Comparison of ENCODE assay signal across 11 mouse cellular contexts in the genomic region with DNA sequence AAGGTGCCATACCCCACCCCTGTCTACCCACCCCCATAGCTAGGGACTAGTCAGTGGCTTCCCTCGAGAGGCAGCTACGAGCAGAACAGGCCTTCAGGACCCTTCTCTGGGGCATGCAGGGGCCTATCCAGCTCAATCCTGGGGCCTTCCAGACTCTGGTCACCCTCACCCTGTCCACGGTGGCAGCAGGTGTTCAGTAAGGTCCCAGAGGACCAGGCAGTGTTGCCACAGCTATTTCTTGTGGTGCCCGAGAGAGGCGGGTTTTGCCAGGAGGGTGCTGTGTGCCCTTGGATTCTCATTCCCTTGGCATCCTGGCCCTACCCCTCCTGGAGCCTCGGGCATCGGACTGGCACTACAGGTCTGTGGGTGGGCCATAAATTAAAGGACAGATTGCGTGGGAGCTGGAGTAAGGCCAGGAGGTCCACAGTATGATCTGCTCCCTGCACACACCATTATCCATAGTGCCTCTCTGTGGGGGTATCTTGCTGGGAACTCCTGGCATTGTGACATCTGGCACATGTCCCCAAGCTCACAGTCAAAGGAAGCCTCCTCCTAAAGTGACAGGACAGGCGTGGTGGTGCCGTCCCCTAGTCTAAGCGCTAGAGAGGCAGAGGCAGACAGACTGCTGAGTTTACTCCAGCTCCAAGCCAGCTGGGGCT. TPM values are rescaled to one million over a fixed set of nuclear protein-coding genes. Genes with fewer than 3 reads are reported as not detected.
DNase-seq lines count a peak whose midpoint lies in the region; ATAC-seq and TF ChIP-seq lines count a peak whose summit lies in the region.
"Had no signal": no experiment of that assay in that cellular context is flagged by ENCODE, and none has a peak within 500 bp of the region (broad histone marks: within the 10 kb centered on the region; RNA-seq: fewer than 3 reads in every experiment).

No protein-coding gene starts in this region.

- no peaks in the 10 kb centered on the region for H3K27me3 ChIP-seq in forebrain, embryonic 16.5 days (replicated peaks; ENCODE audit: control insufficient read depth, insufficient read depth, low read length)

- H3K4me3 ChIP-seq in forebrain, embryonic 16.5 days (replicated peaks; ENCODE audit: low read length) = no peak overlapping the region
- H3K4me3 ChIP-seq in left cerebral cortex, adult 2 months = no peak overlapping the region

- intact Hi-C loops in left cerebral cortex, adult 2 months (cut with DNase I) = no loop called here
- intact Hi-C loops in gastrocnemius, postnatal 36 days (cut with DNase I) = no loop called here

- WGBS in forebrain, embryonic 16.5 days = 46% methylated on average over 11 of the region's 11 CpGs

- 0 out of 2 replicates have a peak, but pooled peaks cover 6% of the 10 kb centered on the region for H3K4me1 ChIP-seq in forebrain, embryonic 16.5 days (replicated peaks; ENCODE audit: control insufficient read depth, insufficient read depth, low read length)

- 0 out of 2 replicates have a peak, but pooled peaks have one; percentile 33 for ATAC-seq in forebrain, embryonic 16.5 days

- no peaks in the 10 kb centered on the region for H3K36me3 ChIP-seq in forebrain, embryonic 16.5 days (ENCODE audit: control insufficient read depth, insufficient read depth)

- no peak overlapping the region for H3K27ac ChIP-seq in forebrain, embryonic 16.5 days (ENCODE audit: low read length)
- H3K27ac ChIP-seq in left cerebral cortex, adult 2 months = no peak overlapping the region

- H3K9ac ChIP-seq in forebrain, embryonic 16.5 days (replicated peaks; ENCODE audit: low read depth, low read length) = no peak overlapping the region

- no peak for TF ChIP-seq CTCF in left cerebral cortex, adult 2 months (IDR thresholded peaks at IDR 0.05)

- peak; percentile 11 to 40 for DNase-seq in kidney, postnatal 4 days
- no peak for DNase-seq in kidney, adult 11 months
- peak; percentile 24 for DNase-seq in right cerebral cortex, postnatal 4 days
- no peak for DNase-seq in right cerebral cortex, adult 2 months (ENCODE audit: low spot score in 2 of 2)
- DNase-seq in frontal cortex, postnatal 10 days (ENCODE audit: low spot score in 2 of 2) = no peak
- DNase-seq in left cerebral cortex, adult 2 months (ENCODE audit: extremely low spot score in 1 of 2, low spot score in 2 of 2) = no peak
- DNase-seq in gastrocnemius, postnatal 36 days = no peak
- DNase-seq: cerebellum, adult 2 months; heart, postnatal 14 days had no signal

- no peaks in the 10 kb centered on the region for H3K9me3 ChIP-seq in forebrain, embryonic 16.5 days (ENCODE audit: control insufficient read depth, low read length)

- H3K4me2 ChIP-seq in forebrain, embryonic 16.5 days (ENCODE audit: low read length) = no peak overlapping the region

RNA-seq across cellular contexts. Expression of a gene that starts 9.2 kb away (rescaled TPM):
- polyA plus RNA-seq in forebrain, embryonic 16.5 days (2015; fragmentation: Nextera tagmentation; extraction: Ambion mirVana) = not detected in 2 replicates
- under 1 TPM in 1 of 2 experiments, not detected in 1; 0.09 TPM for total RNA-seq in left cerebral cortex, adult 2 months (2021)
- total RNA-seq in gastrocnemius, postnatal 36 days (2021) = under 1 TPM; 0.07 to 0.08 TPM
- total RNA-seq: heart, postnatal 14 days had no signal

RNA-seq across cellular contexts. Expression of a gene that starts 25.9 kb away (rescaled TPM):
- not detected in 2 replicates for polyA plus RNA-seq in forebrain, embryonic 16.5 days (2015; fragmentation: Nextera tagmentation; extraction: Ambion mirVana)
- total RNA-seq in left cerebral cortex, adult 2 months (2021) = not detected
- total RNA-seq in gastrocnemius, postnatal 36 days (2021) = 1 to 10 TPM; 2.0 to 3.0 TPM
- total RNA-seq: left cerebral cortex, postnatal 10 days had no signal
- polyA plus RNA-seq: cerebellum, adult 2 months had no signal

Comparison
In these comparisons a context has a peak if more than half of its experiments do, and no peak if none do; other contexts are left out.
1. DNase-seq: peak in kidney, postnatal 4 days (2 of 2) and right cerebral cortex, postnatal 4 days (single experiment); none in kidney, adult 11 months (single experiment), right cerebral cortex, adult 2 months (0 of 2), frontal cortex, postnatal 10 days (0 of 2), left cerebral cortex, adult 2 months (0 of 2) and gastrocnemius, postnatal 36 days (0 of 2).